Mouse (Mus musculus) hindbrain, embryonic 11.5 days (tissue): Measurements from ENCODE around the gene Pald1. TPM values are rescaled to one million over a fixed set of nuclear protein-coding genes. Genes with fewer than 3 reads are reported as not detected.

Experiments
- ATAC-seq: fragments of 200-750 bp; cut with Nextera tagmentation; 2 replicates; pipeline ENCODE4 v1.8.0; 2017; ENCODE audit warnings: mild to moderate bottlenecking, moderate TSS enrichment, moderate library complexity; ENCODE audit not compliant: low FRiP score
- DNase-seq: peaks from one replicate; pipeline ENCODE4 v3.0.0-alpha.2; 2015; ENCODE audit warnings: low spot score
- H3K27ac ChIP-seq: fragments of 300-500 bp; sonication (generic); 2 replicates; pipeline ENCODE4 v1.5.1; 2014; ENCODE audit warnings: mild to moderate bottlenecking, low read depth, low read length
- H3K27me3 ChIP-seq: fragments of 300-500 bp; sonication (generic); 2 replicates; pipeline ENCODE4 v1.6.1; 2014; ENCODE audit warnings: mild to moderate bottlenecking, low read length, moderate library complexity, mixed read lengths; ENCODE audit not compliant: control insufficient read depth, insufficient read depth
- H3K36me3 ChIP-seq: fragments of 300-500 bp; sonication (generic); 2 replicates; pipeline ENCODE4 v1.6.1; 2014; ENCODE audit warnings: mild to moderate bottlenecking, low read length, moderate library complexity, mixed read lengths; ENCODE audit not compliant: control insufficient read depth, insufficient read depth
- H3K4me1 ChIP-seq: fragments of 300-500 bp; sonication (generic); replicated peaks from 2 replicates; pipeline ENCODE4 v1.6.1; 2014; ENCODE audit warnings: low read length, mixed read lengths; ENCODE audit not compliant: control insufficient read depth, insufficient read depth
- H3K4me2 ChIP-seq: fragments of 300-500 bp; sonication (generic); replicated peaks from 2 replicates; pipeline ENCODE4 v1.6.1; 2014; ENCODE audit warnings: mild to moderate bottlenecking, low read depth, low read length
- H3K4me3 ChIP-seq: fragments of 300-500 bp; sonication (generic); 2 replicates; pipeline ENCODE4 v1.5.1; 2014; ENCODE audit warnings: low read depth, low read length
- H3K9ac ChIP-seq: fragments of 300-500 bp; sonication (generic); 2 replicates; pipeline ENCODE4 v1.6.1; 2014; ENCODE audit warnings: low read depth, low read length
- H3K9me3 ChIP-seq: fragments of 300-500 bp; sonication (generic); 2 replicates; pipeline ENCODE4 v1.6.1; 2016; ENCODE audit warnings: low read length; ENCODE audit not compliant: control insufficient read depth
- WGBS: fragments of 180-500 bp; shearing (Covaris S2); extraction: QIAGEN DNeasy Blood & Tissue Kit; methylation state at CpG from one replicate; pipeline ENCODE4 v1.1.7; 2014; 5-methylcytosine and 5-hydroxymethylcytosine counted together
- polyA plus RNA-seq: library from polyadenylated mRNA; unstranded; fragments of >200 nt; fragmentation: Nextera tagmentation; extraction: Ambion mirVana; gene quantifications from 2 replicates; pipeline ENCODE4 v1.2.1, GENCODE M21; 2014

Gene Pald1
- polyA plus RNA-seq: 13.6 and 15.9 TPM in 2 replicates

DNA sequence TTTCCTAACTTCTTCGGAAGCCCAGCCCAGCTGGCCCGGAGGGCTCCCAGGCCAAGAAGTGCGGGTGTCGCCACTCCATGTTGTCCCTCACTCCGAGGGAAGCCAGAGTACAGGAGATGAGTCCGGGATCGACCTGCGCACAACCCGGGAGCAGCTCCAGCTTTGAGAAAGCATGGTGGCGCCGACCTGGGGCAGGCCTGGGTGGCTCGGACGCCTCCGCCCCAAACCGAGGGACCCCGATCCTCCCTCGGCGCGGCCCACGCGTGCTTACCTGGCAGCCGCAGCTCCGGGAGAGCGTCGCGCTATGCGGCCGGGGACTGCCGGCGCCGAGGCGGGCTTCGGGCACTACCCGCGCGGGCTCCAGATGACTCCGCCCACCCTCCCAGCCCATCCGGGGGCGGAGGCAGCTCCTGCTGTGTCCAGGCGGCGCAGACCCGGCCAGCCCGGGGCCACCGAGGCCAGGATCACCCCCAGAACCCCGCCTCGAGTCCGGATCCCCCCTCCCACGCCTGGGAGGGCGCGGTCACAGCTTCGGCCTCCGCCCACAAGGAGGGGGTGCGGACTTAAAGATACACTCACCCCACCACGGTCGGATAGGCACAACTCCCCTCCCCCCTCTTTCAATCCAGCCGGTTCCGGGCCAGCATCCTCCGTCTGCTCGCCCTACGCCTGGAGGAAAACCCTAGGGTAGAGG lies at the start of gene Pald1:
TSS of gene Pald1 (minus strand) at position 510 of the 694 bp plus-strand sequence.
- DNase-seq (peak; percentile 85), ATAC-seq (peak; percentile 83)
- peak within 1 kb of the TSS; percentile 78 for H3K4me2 ChIP-seq
- no peaks in the 10 kb centered on the region for H3K9me3 ChIP-seq
- peaks cover 4% of the 10 kb centered on the region; the same call in 1 of the 2 replicates for H3K4me1 ChIP-seq
- WGBS: under 1% methylated on average over 41 of the region's 60 CpGs
- H3K4me3 ChIP-seq: peak within 1 kb of the TSS; percentile 53
- peaks cover 2% of the 10 kb centered on the region; the same call in 1 of the 2 replicates for H3K27me3 ChIP-seq
- peak within 1 kb of the TSS; percentile 76 for H3K9ac ChIP-seq
- no peaks in the 10 kb centered on the region for H3K36me3 ChIP-seq
- H3K27ac ChIP-seq: 0 out of 2 replicates have a peak within 1 kb of the TSS, but pooled peaks have one; percentile 30

GRCm38 (mm10) chr10:61431375-61431774 lies 48.0 kb upstream of the Pald1 start:
- H3K27ac ChIP-seq: no peak overlapping the region
- 96% methylated on average over 9 of the region's 9 CpGs for WGBS
- no peak overlapping the region for H3K4me2 ChIP-seq
- H3K27me3 ChIP-seq: no peaks in the 10 kb centered on the region
- H3K9ac ChIP-seq: no peak overlapping the region
- no peaks in the 10 kb centered on the region for H3K9me3 ChIP-seq
- DNase-seq (no peak), ATAC-seq (no peak)
- H3K4me1 ChIP-seq: no peaks in the 10 kb centered on the region
- peaks cover 18% of the 10 kb centered on the region for H3K36me3 ChIP-seq
- H3K4me3 ChIP-seq: no peak overlapping the region

- ATAC-seq (no peak), DNase-seq (no peak)
- Histone ChIP-seq H3K9me3 (no peaks in the 10 kb centered on the region), H3K27ac (no peak overlapping the region), H3K4me3 (no peak overlapping the region), H3K9ac (no peak overlapping the region), H3K4me1 (peaks cover 3% of the 10 kb centered on the region; the same call in 1 of the 2 replicates), H3K27me3 (no peaks in the 10 kb centered on the region), H3K4me2 (no peak overlapping the region), H3K36me3 (peaks cover 15% of the 10 kb centered on the region)
- 92% methylated on average over 5 of the region's 5 CpGs for WGBS
These were observed 45.7 kb upstream of the Pald1 start for GRCm38 (mm10) chr10:61429043-61429442.

GRCm38 (mm10) chr10:61428416-61428815 lies 45.1 kb upstream of the Pald1 start:
- H3K4me1 ChIP-seq: peaks cover 3% of the 10 kb centered on the region; the same call in 1 of the 2 replicates
- H3K9ac ChIP-seq: no peak overlapping the region
- no peaks in the 10 kb centered on the region for H3K9me3 ChIP-seq
- H3K4me3 ChIP-seq: no peak overlapping the region
- H3K4me2 ChIP-seq: no peak overlapping the region
- WGBS: 73% methylated on average over 4 of the region's 4 CpGs
- DNase-seq: no peak
- no peaks in the 10 kb centered on the region for H3K27me3 ChIP-seq
- H3K36me3 ChIP-seq: peaks cover 10% of the 10 kb centered on the region
- H3K27ac ChIP-seq: no peak overlapping the region
- no peak for ATAC-seq

DNA sequence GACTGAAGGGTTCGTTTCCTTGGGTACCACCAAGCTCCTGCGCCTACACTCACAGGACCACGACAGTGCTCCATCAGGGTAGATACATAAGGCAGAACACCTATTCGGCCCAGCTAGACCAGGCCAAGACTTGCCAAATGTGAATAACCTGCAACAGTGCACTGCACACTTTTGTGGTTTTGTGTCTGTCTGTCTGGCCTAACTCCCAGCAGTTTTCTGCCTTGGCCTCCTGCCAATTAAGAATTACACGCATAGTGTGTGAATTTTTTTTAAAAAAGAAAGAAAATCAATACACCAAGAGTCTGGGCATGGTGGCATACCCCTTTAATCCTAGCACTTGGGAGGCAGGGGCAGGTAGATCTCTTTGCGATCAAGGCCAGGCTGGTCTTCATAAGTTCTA lies 44.6 kb upstream of the Pald1 start:
- H3K4me3 ChIP-seq: no peak overlapping the region
- no peaks in the 10 kb centered on the region for H3K9me3 ChIP-seq
- H3K4me2 ChIP-seq: no peak overlapping the region
- WGBS: 95% methylated on average over 6 of the region's 6 CpGs
- DNase-seq (no peak), ATAC-seq (no peak)
- no peak overlapping the region for H3K27ac ChIP-seq
- H3K9ac ChIP-seq: no peak overlapping the region
- H3K27me3 ChIP-seq: no peaks in the 10 kb centered on the region
- peaks cover 6% of the 10 kb centered on the region for H3K36me3 ChIP-seq
- peaks cover 3% of the 10 kb centered on the region; the same call in 1 of the 2 replicates for H3K4me1 ChIP-seq

DNA sequence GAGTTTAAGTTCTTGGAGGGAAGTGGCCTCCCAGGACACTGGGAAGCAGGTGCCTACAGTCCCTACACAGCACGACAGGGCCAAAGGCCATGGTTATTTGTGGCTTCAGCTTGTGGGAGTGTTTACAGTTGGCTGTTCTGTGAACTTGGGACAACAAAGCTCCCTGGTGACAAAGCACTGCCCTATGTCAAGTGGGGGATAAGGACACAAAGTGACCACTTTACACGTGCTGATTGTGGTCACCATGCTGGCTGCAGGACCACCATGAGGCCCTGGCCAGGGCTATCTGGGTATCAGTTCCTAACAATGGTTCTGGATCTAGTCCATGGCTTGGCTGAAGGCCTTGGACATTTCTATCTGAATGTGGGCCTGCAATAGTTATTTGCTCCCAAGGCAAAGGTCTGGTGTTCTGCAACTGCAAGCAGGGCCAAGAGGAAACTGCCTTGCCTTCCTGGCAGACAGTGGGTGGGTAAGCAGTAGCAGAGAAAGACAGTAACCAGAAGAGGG lies 43.0 kb upstream of the Pald1 start:
- Histone ChIP-seq H3K36me3 (peaks cover 3% of the 10 kb centered on the region; the same call in 1 of the 2 replicates), H3K27ac (no peak overlapping the region), H3K4me2 (no peak overlapping the region), H3K4me1 (peaks cover 3% of the 10 kb centered on the region; the same call in 1 of the 2 replicates), H3K4me3 (no peak overlapping the region), H3K9me3 (no peaks in the 10 kb centered on the region), H3K9ac (no peak overlapping the region), H3K27me3 (no peaks in the 10 kb centered on the region)
- DNase-seq (no peak), ATAC-seq (no peak)
- WGBS: 62% methylated on average over 2 of the region's 2 CpGs

DNA sequence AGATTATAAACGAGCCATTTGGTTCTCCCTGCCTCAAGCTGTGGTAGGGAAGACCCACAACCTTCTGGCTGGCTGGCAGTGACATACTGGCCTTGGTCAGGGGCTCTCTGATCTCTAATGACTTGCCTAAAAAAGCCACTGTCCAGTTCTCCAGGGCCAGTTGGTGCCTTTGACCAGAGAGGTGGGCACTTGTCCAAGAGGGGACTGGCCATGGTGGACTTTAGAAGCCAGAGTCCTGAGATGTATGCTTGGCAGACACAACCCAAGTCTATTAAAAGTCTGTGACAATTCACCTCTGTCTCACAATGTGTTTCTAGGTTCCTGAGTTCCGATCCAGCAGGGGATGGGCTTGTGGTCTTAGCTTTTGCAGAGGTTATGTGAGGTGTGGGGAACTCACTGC lies 41.7 kb upstream of the Pald1 start:
- 77% methylated on average over 2 of the region's 2 CpGs for WGBS
- DNase-seq: no peak
- Histone ChIP-seq H3K36me3 (no peaks in the 10 kb centered on the region), H3K27ac (no peak overlapping the region), H3K27me3 (peaks cover 6% of the 10 kb centered on the region), H3K9me3 (no peaks in the 10 kb centered on the region), H3K4me3 (no peak overlapping the region), H3K9ac (no peak overlapping the region), H3K4me1 (peaks cover 3% of the 10 kb centered on the region; the same call in 1 of the 2 replicates), H3K4me2 (no peak overlapping the region)
- no peak for ATAC-seq

DNA sequence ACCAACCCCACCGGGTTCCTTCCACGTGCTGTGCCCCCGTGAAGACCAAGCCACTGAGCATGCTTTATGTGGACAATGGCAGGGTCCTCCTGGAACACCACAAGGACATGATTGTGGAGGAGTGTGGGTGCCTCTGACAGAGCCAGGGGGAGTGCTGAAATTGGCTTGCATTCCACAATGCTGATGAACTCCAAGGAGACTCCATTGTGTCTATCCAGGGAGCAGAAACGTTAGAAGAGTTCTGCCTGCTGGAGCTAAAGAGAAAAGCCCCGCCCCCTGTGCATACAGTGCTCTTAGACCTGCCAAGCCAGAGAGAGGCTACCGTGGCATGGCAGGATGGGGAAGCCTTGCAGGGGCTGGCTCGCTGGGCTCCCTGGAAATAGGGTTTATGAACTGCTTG lies 41.2 kb upstream of the Pald1 start:
- Histone ChIP-seq H3K9ac (no peak overlapping the region), H3K4me3 (no peak overlapping the region), H3K9me3 (no peaks in the 10 kb centered on the region), H3K36me3 (no peaks in the 10 kb centered on the region), H3K27ac (no peak overlapping the region), H3K4me1 (peaks cover 3% of the 10 kb centered on the region; the same call in 1 of the 2 replicates), H3K4me2 (no peak overlapping the region), H3K27me3 (peaks cover 12% of the 10 kb centered on the region)
- peak; percentile 31 for DNase-seq
- no peak for ATAC-seq
- WGBS: 29% methylated on average over 7 of the region's 7 CpGs

GRCm38 (mm10) chr10:61423289-61423688 lies 40.0 kb upstream of the Pald1 start:
- Histone ChIP-seq H3K9ac (no peak overlapping the region), H3K4me1 (peaks cover 7% of the 10 kb centered on the region), H3K27ac (no peak overlapping the region), H3K27me3 (peaks cover 24% of the 10 kb centered on the region), H3K4me3 (no peak overlapping the region), H3K36me3 (no peaks in the 10 kb centered on the region), H3K4me2 (no peak overlapping the region), H3K9me3 (no peaks in the 10 kb centered on the region)
- no peak for ATAC-seq
- no peak for DNase-seq
- WGBS: 54% methylated on average over 10 of the region's 10 CpGs
